Mouse (Mus musculus) spleen, adult 2 months (tissue): ENCODE results near the gene P4hb. TPM values are rescaled to one million over a fixed set of nuclear protein-coding genes. Genes with fewer than 3 reads are reported as not detected.
"Not testable (repeated sequence)": the region's sequence is repeated elsewhere in the genome, so short reads cannot be mapped to it uniquely, and the experiment has no call there.

Experiments
- DNase-seq, 2 experiments: peaks; one replicate each; pipeline versions ENCODE4 v3.0.0 to v3.0.0-alpha.2; 2012 to 2021; ENCODE audit warnings: low spot score in 2 of 2, low read depth in 1 of 2
- H3K27ac ChIP-seq: fragments of 200-500 bp; 2 replicates; pipeline ENCODE4 v1.5.1; 2012; ENCODE audit warnings: low read length, inconsistent platforms; ENCODE audit not compliant: insufficient read depth
- H3K27me3 ChIP-seq: fragments of 200-500 bp; 2 replicates; pipeline ENCODE4 v1.6.1; 2012; ENCODE audit warnings: mild to moderate bottlenecking, moderate library complexity, low read length, inconsistent platforms; ENCODE audit not compliant: control insufficient read depth, insufficient read depth
- H3K36me3 ChIP-seq: fragments of 200-500 bp; 2 replicates; pipeline ENCODE4 v1.6.1; 2012; ENCODE audit warnings: mild to moderate bottlenecking, low read length, inconsistent platforms; ENCODE audit not compliant: control insufficient read depth, insufficient read depth
- H3K4me1 ChIP-seq: fragments of 200-500 bp; 2 replicates; pipeline ENCODE4 v1.6.1; 2011; ENCODE audit warnings: inconsistent platforms; ENCODE audit not compliant: control insufficient read depth, insufficient read depth, insufficient read length
- H3K4me3 ChIP-seq: fragments of 200-500 bp; 2 replicates; pipeline ENCODE4 v1.5.1; 2011; ENCODE audit warnings: mild to moderate bottlenecking, inconsistent platforms; ENCODE audit not compliant: insufficient read depth, insufficient read length; ENCODE audit errors: extremely low read depth
- CTCF ChIP-seq: fragments of 200-500 bp; IDR thresholded peaks from 2 replicates; pipeline ENCODE4 v1.5.1; 2011; ENCODE audit warnings: mild to moderate bottlenecking, inconsistent platforms; ENCODE audit not compliant: insufficient read depth, insufficient read length, insufficient replicate concordance; ENCODE audit errors: extremely low read depth
- POLR2A ChIP-seq: fragments of 200-500 bp; IDR thresholded peaks from 2 replicates; pipeline ENCODE4 v1.6.1; 2011; ENCODE audit warnings: low read depth, low read length, inconsistent platforms
- WGBS: fragments of 180-500 bp; shearing (Covaris S2); methylation state at CpG from one replicate; pipeline ENCODE4 v1.1.7; 2018; 5-methylcytosine and 5-hydroxymethylcytosine counted together
- polyA plus RNA-seq: library from polyadenylated mRNA; depleted of rRNA; stranded (reverse); fragments of >200 nt; gene quantifications from 2 replicates; pipeline ENCODE4 v1.2.3, GENCODE M21; 2012

P4hb gene
- polyA plus RNA-seq, 1 experiment: 79.2 TPM

DNA sequence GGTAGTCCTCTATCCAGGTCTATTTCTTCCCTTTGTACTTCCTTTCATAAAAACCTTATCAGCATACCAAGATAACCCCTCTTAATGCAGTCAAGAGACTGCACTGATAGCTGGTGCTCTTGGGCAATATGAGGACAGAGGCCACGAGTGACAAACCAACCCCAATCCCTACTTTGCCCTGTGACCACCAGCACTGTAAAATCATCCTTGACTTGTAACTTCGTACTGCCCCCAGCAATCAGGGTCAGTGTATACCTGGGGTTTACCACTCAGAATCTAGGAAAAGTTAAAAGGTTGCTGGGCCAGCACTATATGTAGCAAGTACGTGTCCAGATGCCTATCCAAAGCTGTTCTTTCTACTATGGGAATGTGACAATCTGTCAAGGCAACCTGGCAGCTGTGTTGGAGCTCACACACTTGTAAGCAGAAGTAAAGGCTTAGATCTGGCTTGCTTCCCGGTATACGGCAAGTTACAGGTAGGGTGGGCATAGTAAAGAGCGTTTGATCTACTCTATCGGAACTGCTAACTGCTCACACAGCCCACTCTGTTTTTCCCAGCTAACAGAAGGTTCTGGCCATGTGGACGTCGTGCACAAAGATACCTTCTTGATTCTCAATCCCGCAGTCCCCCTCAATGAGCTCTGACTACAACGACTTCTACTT, 1.2 kb downstream of the P4hb start:
- H3K36me3 ChIP-seq: peaks cover 26% of the 10 kb centered on the region
- 6% methylated on average over 11 of the region's 11 CpGs for WGBS
- peaks cover 9% of the 10 kb centered on the region; the same call in 1 of the 2 replicates for H3K4me1 ChIP-seq
- H3K27me3 ChIP-seq: no peaks in the 10 kb centered on the region
- peak overlapping the region; percentile 75 for H3K4me3 ChIP-seq
- TF ChIP-seq POLR2A (no peak), CTCF (no peak)
- no peak for DNase-seq
- H3K27ac ChIP-seq: peak overlapping the region; percentile 70; the same call in 1 of the 2 replicates

DNA sequence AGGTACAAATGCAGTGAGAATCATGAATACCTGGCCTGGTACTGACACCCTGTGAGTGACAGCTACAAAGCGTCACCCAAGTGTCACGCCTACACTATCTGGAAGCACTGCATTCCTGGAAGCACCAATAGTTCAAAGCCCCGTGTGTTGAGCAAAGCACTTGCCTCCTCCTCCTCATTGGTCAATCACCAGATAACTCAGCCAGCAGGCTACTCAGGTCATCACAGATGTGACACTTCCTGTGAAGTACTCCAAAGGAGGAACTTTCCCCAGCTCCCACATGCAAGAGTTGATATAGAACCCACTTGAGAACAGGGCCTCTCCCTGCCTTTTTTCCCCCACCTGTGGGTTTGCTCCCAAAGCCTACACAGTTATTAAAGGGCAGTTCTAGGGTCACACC, 1.9 kb downstream of the P4hb start:
- Histone ChIP-seq H3K27ac (no peak overlapping the region), H3K4me3 (no peak overlapping the region)
- DNase-seq: no peak

DNA sequence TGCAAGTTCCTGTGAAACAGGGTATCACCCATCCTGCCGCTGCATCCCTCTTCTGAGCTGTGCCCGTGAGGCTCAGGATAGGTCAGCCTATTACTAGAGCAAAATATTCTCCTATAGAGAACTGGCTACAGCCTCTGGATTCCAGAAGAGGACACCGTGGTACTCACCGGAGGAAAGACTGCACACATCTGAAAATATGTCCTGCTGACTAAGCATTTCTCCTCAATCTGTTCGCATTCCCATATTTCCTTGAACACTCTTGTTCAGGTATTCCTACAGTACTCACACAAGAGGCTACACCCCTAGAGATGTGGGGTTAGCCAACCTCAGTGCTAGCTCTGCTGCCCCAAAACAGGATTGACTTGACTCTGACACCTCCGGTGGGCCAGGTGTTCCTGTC, 4.7 kb downstream of the P4hb start:
- H3K27me3 ChIP-seq: no peaks in the 10 kb centered on the region
- no peak for TF ChIP-seq POLR2A
- no peak for TF ChIP-seq CTCF
- 96% methylated on average over 6 of the region's 6 CpGs for WGBS
- peaks cover 49% of the 10 kb centered on the region for H3K36me3 ChIP-seq
- no peak overlapping the region for H3K4me3 ChIP-seq
- H3K27ac ChIP-seq: no peak overlapping the region
- H3K4me1 ChIP-seq: peaks cover 9% of the 10 kb centered on the region; the same call in 1 of the 2 replicates
- no peak for DNase-seq

More for the DNA sequence above, 1.9 kb downstream of the P4hb start:
- 79% methylated on average over 3 of the region's 3 CpGs for WGBS
- TF ChIP-seq POLR2A: no peak
- no peak for TF ChIP-seq CTCF
- Histone ChIP-seq H3K4me1 (peaks cover 9% of the 10 kb centered on the region; the same call in 1 of the 2 replicates), H3K27me3 (no peaks in the 10 kb centered on the region), H3K36me3 (peaks cover 29% of the 10 kb centered on the region)

DNA sequence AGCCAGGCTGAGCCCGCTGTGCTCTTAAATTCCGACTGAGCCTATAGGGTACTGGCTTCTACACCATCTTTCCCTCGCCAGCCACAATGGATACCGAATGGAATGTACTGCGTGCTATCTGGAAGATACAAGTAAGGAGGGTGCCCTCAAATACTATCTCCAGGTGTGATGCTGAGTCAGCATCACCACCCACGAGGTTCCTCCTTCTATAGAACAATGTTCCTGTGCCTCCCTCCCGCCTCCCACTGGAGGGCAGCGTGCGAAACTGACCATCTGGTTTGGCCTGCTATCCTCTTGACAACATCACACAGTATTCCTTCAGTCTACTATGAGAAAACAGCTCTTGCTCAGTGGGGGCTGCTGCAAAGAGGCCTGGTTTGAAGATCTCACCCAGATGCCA, 7.9 kb downstream of the P4hb start:
- TF ChIP-seq CTCF (no peak), POLR2A (no peak)
- H3K36me3 ChIP-seq: peaks cover 74% of the 10 kb centered on the region
- H3K27ac ChIP-seq: no peak overlapping the region
- 90% methylated on average over 9 of the region's 9 CpGs for WGBS
- no peak for DNase-seq
- H3K4me3 ChIP-seq: no peak overlapping the region
- H3K27me3 ChIP-seq: no peaks in the 10 kb centered on the region
- H3K4me1 ChIP-seq: no peaks in the 10 kb centered on the region

- no peak for TF ChIP-seq POLR2A
- no peak for TF ChIP-seq CTCF
- no peak for DNase-seq
- Histone ChIP-seq H3K27me3 (no peaks in the 10 kb centered on the region), H3K4me3 (no peak overlapping the region), H3K36me3 (peaks cover 65% of the 10 kb centered on the region), H3K4me1 (no peaks in the 10 kb centered on the region), H3K27ac (no peak overlapping the region)
- WGBS: 94% methylated on average over 13 of the region's 13 CpGs
These were observed 10.1 kb downstream of the P4hb start for GRCm38 (mm10) chr11:120562949-120563348.

DNA sequence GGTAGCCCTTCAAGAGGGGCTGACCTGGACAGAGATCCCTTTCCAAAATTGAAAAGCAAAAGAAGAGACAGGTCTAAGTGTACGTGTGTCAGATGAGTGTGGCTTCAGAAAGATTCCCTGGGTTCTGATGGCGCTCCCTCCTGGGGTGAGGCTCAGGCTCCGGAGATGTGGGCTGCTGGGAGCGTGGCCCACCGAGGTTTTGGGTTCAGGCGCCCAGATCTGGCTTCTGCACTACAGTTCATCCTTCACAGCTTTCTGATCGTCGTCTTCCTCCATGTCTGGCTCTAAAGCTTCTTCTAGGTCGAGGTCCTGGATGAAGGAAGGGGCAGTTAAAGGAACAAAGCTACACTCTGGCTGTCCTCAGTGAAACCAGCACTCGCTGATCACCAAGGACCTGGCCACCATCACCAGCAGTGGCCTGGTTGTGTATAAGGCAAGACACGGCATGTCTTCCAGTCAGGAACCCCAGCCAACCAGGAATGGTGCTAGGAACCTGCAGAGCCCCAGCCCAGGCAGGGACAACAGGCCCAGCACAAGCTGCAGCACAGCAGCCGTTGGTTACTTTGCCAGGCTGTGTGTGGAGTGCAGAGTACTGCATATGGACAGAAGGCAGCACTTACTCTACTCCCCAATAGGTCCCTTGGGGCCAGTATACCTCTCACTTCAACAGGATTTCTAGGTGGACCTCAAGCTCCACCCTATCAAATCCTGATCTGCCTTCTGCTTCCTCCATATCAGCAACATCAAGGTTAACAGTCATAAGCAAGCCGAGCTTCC, 11.9 kb downstream of the P4hb start:
- Histone ChIP-seq H3K27me3 (no peaks in the 10 kb centered on the region), H3K36me3 (peaks cover 52% of the 10 kb centered on the region), H3K27ac (no peak overlapping the region), H3K4me1 (no peaks in the 10 kb centered on the region), H3K4me3 (no peak overlapping the region)
- no peak for DNase-seq
- 92% methylated on average over 13 of the region's 13 CpGs for WGBS
- TF ChIP-seq CTCF (no peak), POLR2A (no peak)

GRCm38 (mm10) chr11:120558843-120559242, 14.2 kb downstream of the P4hb start:
- H3K27ac ChIP-seq, H3K27me3 ChIP-seq, H3K4me3 ChIP-seq, DNase-seq, H3K4me1 ChIP-seq: not testable (repeated sequence)
- WGBS: 92% methylated on average over 6 of the region's 6 CpGs
- H3K36me3 ChIP-seq: peaks cover 36% of the 10 kb centered on the region
